Mouse (Mus musculus): Measurements from ENCODE around the gene Lrrc2. TPM values are rescaled to one million over a fixed set of nuclear protein-coding genes. Genes with fewer than 3 reads are reported as not detected.

Gene Lrrc2
- polyA plus RNA-seq, 1 experiment from 2014 or later = 0.45 TPM

- Histone ChIP-seq H3K4me1 (no peaks in the 10 kb centered on the region), H3K9me3 (no peaks in the 10 kb centered on the region), H3K27me3 (no peaks in the 10 kb centered on the region), H3K4me2 (no peak overlapping the region), H3K36me3 (no peaks in the 10 kb centered on the region), H3K4me3 (no peak overlapping the region), H3K27ac (no peak overlapping the region), H3K9ac (no peak overlapping the region)
- ATAC-seq (ENCODE audit: borderline replicate concordance, extremely low read depth, low FRiP score, low TSS enrichment) = no peak
- 79% methylated on average over 6 of the region's 6 CpGs for WGBS
These were observed 19.8 kb upstream of the Lrrc2 start for GRCm38 (mm10) chr9:110931573-110931972.

GRCm38 (mm10) chr9:110933850-110934437 is 17.4 kb upstream of the Lrrc2 start:
- 73% methylated on average over 12 of the region's 12 CpGs for WGBS
- no peaks in the 10 kb centered on the region for H3K36me3 ChIP-seq
- no peak overlapping the region for H3K4me2 ChIP-seq
- H3K4me3 ChIP-seq = no peak overlapping the region
- ATAC-seq (ENCODE audit: borderline replicate concordance, extremely low read depth, low FRiP score, low TSS enrichment) = no peak
- no peaks in the 10 kb centered on the region for H3K27me3 ChIP-seq
- no peak overlapping the region for H3K9ac ChIP-seq
- H3K4me1 ChIP-seq = no peaks in the 10 kb centered on the region
- no peak overlapping the region for H3K27ac ChIP-seq
- H3K9me3 ChIP-seq = no peaks in the 10 kb centered on the region

GRCm38 (mm10) chr9:110935941-110936340 is 15.4 kb upstream of the Lrrc2 start:
- no peaks in the 10 kb centered on the region for H3K36me3 ChIP-seq
- WGBS = 80% methylated on average over 7 of the region's 7 CpGs
- H3K27ac ChIP-seq = no peak overlapping the region
- H3K27me3 ChIP-seq = no peaks in the 10 kb centered on the region
- H3K4me3 ChIP-seq = no peak overlapping the region
- no peak overlapping the region for H3K4me2 ChIP-seq
- no peak for ATAC-seq (ENCODE audit: borderline replicate concordance, extremely low read depth, low FRiP score, low TSS enrichment)
- no peaks in the 10 kb centered on the region for H3K9me3 ChIP-seq
- no peaks in the 10 kb centered on the region for H3K4me1 ChIP-seq
- H3K9ac ChIP-seq = no peak overlapping the region

GRCm38 (mm10) chr9:110937506-110938490 is 13.5 kb upstream of the Lrrc2 start:
- Histone ChIP-seq H3K9ac (no peak overlapping the region), H3K4me2 (no peak overlapping the region), H3K36me3 (no peaks in the 10 kb centered on the region), H3K27me3 (no peaks in the 10 kb centered on the region), H3K27ac (no peak overlapping the region), H3K9me3 (no peaks in the 10 kb centered on the region), H3K4me3 (no peak overlapping the region), H3K4me1 (no peaks in the 10 kb centered on the region)
- 63% methylated on average over 12 of the region's 12 CpGs for WGBS
- no peak for ATAC-seq (ENCODE audit: borderline replicate concordance, extremely low read depth, low FRiP score, low TSS enrichment)

- H3K4me1 ChIP-seq = peaks cover 4% of the 10 kb centered on the region; the same call in 1 of the 2 replicates
- H3K4me3 ChIP-seq = no peak overlapping the region
- H3K36me3 ChIP-seq = no peaks in the 10 kb centered on the region
- 26% methylated on average over 13 of the region's 13 CpGs for WGBS
- peaks cover 49% of the 10 kb centered on the region for H3K27me3 ChIP-seq
- H3K9me3 ChIP-seq = no peaks in the 10 kb centered on the region
- no peak overlapping the region for H3K27ac ChIP-seq
- no peak overlapping the region for H3K9ac ChIP-seq
- no peak for ATAC-seq (ENCODE audit: borderline replicate concordance, extremely low read depth, low FRiP score, low TSS enrichment)
- H3K4me2 ChIP-seq = no peak overlapping the region
These were observed 7.1 kb upstream of the Lrrc2 start for GRCm38 (mm10) chr9:110944265-110944664.

GRCm38 (mm10) chr9:110945343-110945742 is 6.0 kb upstream of the Lrrc2 start:
- H3K4me2 ChIP-seq = no peak overlapping the region
- WGBS = 4% methylated on average over 18 of the region's 18 CpGs
- H3K27ac ChIP-seq = no peak overlapping the region
- H3K9ac ChIP-seq = no peak overlapping the region
- H3K4me3 ChIP-seq = no peak overlapping the region
- no peaks in the 10 kb centered on the region for H3K36me3 ChIP-seq
- H3K4me1 ChIP-seq = peaks cover 4% of the 10 kb centered on the region; the same call in 1 of the 2 replicates
- peaks cover 49% of the 10 kb centered on the region for H3K27me3 ChIP-seq
- ATAC-seq (ENCODE audit: borderline replicate concordance, extremely low read depth, low FRiP score, low TSS enrichment) = no peak
- no peaks in the 10 kb centered on the region for H3K9me3 ChIP-seq

GRCm38 (mm10) chr9:110945926-110946325 is 5.4 kb upstream of the Lrrc2 start, which contains the start of gene Tdgf1:
Gene Tdgf1, minus strand, starts transcription at chr9:110946158.
- H3K4me3 ChIP-seq = no peak within 1 kb of the TSS
- H3K27me3 ChIP-seq = peaks cover 49% of the 10 kb centered on the region
- no peaks in the 10 kb centered on the region for H3K36me3 ChIP-seq
- H3K27ac ChIP-seq = no peak within 1 kb of the TSS
- WGBS = 13% methylated on average over 11 of the region's 11 CpGs
- no peak for ATAC-seq (ENCODE audit: borderline replicate concordance, extremely low read depth, low FRiP score, low TSS enrichment)
- peaks cover 4% of the 10 kb centered on the region; the same call in 1 of the 2 replicates for H3K4me1 ChIP-seq
- no peak within 1 kb of the TSS for H3K9ac ChIP-seq
- H3K4me2 ChIP-seq = no peak within 1 kb of the TSS
- H3K9me3 ChIP-seq = no peaks in the 10 kb centered on the region

GRCm38 (mm10) chr9:110946548-110947044 is 4.7 kb upstream of the Lrrc2 start:
- no peak overlapping the region for H3K9ac ChIP-seq
- peaks cover 4% of the 10 kb centered on the region; the same call in 1 of the 2 replicates for H3K4me1 ChIP-seq
- H3K36me3 ChIP-seq = no peaks in the 10 kb centered on the region
- no peak overlapping the region for H3K4me3 ChIP-seq
- peaks cover 55% of the 10 kb centered on the region for H3K27me3 ChIP-seq
- 22% methylated on average over 20 of the region's 20 CpGs for WGBS
- no peaks in the 10 kb centered on the region for H3K9me3 ChIP-seq
- no peak overlapping the region for H3K27ac ChIP-seq
- no peak overlapping the region for H3K4me2 ChIP-seq
- ATAC-seq (ENCODE audit: borderline replicate concordance, extremely low read depth, low FRiP score, low TSS enrichment) = no peak

- WGBS = 29% methylated on average over 6 of the region's 6 CpGs
- Histone ChIP-seq H3K4me3 (no peak overlapping the region), H3K36me3 (no peaks in the 10 kb centered on the region), H3K9me3 (no peaks in the 10 kb centered on the region), H3K27ac (no peak overlapping the region), H3K9ac (no peak overlapping the region), H3K4me1 (peaks cover 4% of the 10 kb centered on the region; the same call in 1 of the 2 replicates), H3K4me2 (no peak overlapping the region), H3K27me3 (peaks cover 59% of the 10 kb centered on the region)
- ATAC-seq (ENCODE audit: borderline replicate concordance, extremely low read depth, low FRiP score, low TSS enrichment) = no peak
These were observed 4.1 kb upstream of the Lrrc2 start for GRCm38 (mm10) chr9:110947261-110947661.

GRCm38 (mm10) chr9:110947900-110948299 is 3.4 kb upstream of the Lrrc2 start:
- Histone ChIP-seq H3K4me3 (no peak overlapping the region), H3K27me3 (peaks cover 66% of the 10 kb centered on the region), H3K9ac (no peak overlapping the region), H3K9me3 (no peaks in the 10 kb centered on the region), H3K27ac (no peak overlapping the region), H3K4me1 (peaks cover 4% of the 10 kb centered on the region; the same call in 1 of the 2 replicates), H3K36me3 (no peaks in the 10 kb centered on the region), H3K4me2 (no peak overlapping the region)
- WGBS = 56% methylated on average over 6 of the region's 6 CpGs
- ATAC-seq (ENCODE audit: borderline replicate concordance, extremely low read depth, low FRiP score, low TSS enrichment) = no peak

- Histone ChIP-seq H3K36me3 (no peaks in the 10 kb centered on the region), H3K27me3 (peaks cover 73% of the 10 kb centered on the region), H3K4me2 (no peak overlapping the region), H3K9ac (no peak overlapping the region), H3K9me3 (no peaks in the 10 kb centered on the region), H3K4me1 (peaks cover 4% of the 10 kb centered on the region; the same call in 1 of the 2 replicates), H3K27ac (no peak overlapping the region), H3K4me3 (no peak overlapping the region)
- WGBS = 38% methylated on average over 8 of the region's 8 CpGs
- no peak for ATAC-seq (ENCODE audit: borderline replicate concordance, extremely low read depth, low FRiP score, low TSS enrichment)
These were observed 2.5 kb upstream of the Lrrc2 start for GRCm38 (mm10) chr9:110948813-110949310.
